Mouse (Mus musculus): Measurements from ENCODE around the gene Aox4. TPM values are rescaled to one million over a fixed set of nuclear protein-coding genes. Genes with fewer than 3 reads are reported as not detected.

Aox4 gene
- polyA plus RNA-seq, 1 experiment, result not detected

DNA sequence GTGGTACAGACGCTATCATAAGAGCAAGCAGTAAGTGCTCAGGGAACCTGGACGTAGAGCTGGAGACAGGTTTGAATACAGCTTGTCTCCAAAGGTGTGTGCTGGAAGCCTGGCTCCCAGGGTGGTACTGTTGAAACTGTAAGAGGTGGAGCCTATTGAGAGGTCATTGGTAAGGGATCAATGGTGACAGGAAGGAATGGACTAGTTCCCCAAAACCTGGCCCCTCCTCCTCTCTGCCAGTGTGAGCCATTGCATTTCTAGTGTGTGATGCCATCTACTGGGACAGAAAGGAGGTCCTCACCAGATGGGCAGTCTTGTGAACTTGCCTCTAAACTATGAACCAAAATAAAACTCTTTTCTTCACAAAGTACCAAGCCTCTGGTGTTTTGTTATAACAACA is 58.0 kb downstream of the Aox4 start:
- Histone ChIP-seq H3K4me3 (ENCODE audit: extremely low read depth, insufficient read depth, insufficient read length) (no peak overlapping the region), H3K27me3 (ENCODE audit: control insufficient read depth, insufficient read depth, low read length) (peaks cover 1% of the 10 kb centered on the region; the same call in 1 of the 2 replicates), H3K4me1 (ENCODE audit: control insufficient read depth, insufficient read depth, insufficient read length) (no peaks in the 10 kb centered on the region), H3K27ac (ENCODE audit: insufficient read depth, low read length) (no peak overlapping the region), H3K36me3 (ENCODE audit: control insufficient read depth, insufficient read depth, low read length) (no peaks in the 10 kb centered on the region)
- WGBS, result 35% methylated on average over 2 of the region's 2 CpGs
- DNase-seq (ENCODE audit: low read depth in 1 of 2, low spot score in 2 of 2), result no peak
- TF ChIP-seq CTCF (IDR thresholded peaks at IDR 0.05; ENCODE audit: extremely low read depth, insufficient read depth, insufficient read length, insufficient replicate concordance) (no peak), POLR2A (IDR thresholded peaks at IDR 0.05; ENCODE audit: low read depth, low read length) (no peak)

DNA sequence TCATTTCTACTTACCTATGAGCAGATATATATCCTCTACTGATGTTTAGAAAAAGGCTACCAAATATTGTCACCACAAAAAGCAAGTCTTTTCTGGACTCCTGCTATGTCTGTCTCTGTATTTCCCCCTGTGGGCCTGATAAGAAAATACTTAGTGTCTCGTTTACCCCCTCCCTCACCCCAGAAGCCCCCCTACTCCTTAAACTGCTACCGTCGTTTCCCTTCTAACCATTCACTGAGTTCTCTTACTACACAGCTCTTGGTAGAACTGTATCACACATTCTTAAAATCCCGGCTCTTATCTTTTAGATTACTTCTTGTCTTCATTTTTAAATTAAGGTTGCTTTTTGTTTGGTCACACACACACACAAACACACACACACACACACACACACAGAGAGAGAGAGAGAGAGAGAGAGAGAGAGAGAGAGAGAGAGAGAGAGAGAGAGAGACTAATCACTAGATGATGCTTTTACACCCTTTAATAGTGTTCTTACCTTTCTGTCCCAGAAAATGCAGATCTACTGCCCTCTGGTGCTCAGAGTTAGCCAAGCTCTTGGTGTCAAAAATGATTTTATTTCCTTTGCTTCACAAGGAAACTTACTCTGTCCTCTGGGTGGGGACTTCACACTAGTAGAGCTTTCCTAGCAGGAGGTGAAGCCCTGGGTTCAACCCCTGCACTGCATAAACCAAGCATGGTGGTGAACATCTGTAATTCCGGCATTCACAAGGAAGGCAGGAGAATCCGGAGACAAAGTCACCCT is 60.8 kb downstream of the Aox4 start:
- peaks cover 1% of the 10 kb centered on the region; the same call in 1 of the 2 replicates for H3K27me3 ChIP-seq (ENCODE audit: control insufficient read depth, insufficient read depth, low read length)
- H3K27ac ChIP-seq (ENCODE audit: insufficient read depth, low read length), result no peak overlapping the region
- peak; percentile 5 to 21 for DNase-seq (ENCODE audit: low read depth in 1 of 2, low spot score in 2 of 2)
- H3K4me3 ChIP-seq (ENCODE audit: extremely low read depth, insufficient read depth, insufficient read length), result no peak overlapping the region
- no peaks in the 10 kb centered on the region for H3K4me1 ChIP-seq (ENCODE audit: control insufficient read depth, insufficient read depth, insufficient read length)
- TF ChIP-seq CTCF (IDR thresholded peaks at IDR 0.05; ENCODE audit: extremely low read depth, insufficient read depth, insufficient read length, insufficient replicate concordance), result no peak
- WGBS, result 70% methylated on average over 6 of the region's 6 CpGs
- no peaks in the 10 kb centered on the region for H3K36me3 ChIP-seq (ENCODE audit: control insufficient read depth, insufficient read depth, low read length)

DNA sequence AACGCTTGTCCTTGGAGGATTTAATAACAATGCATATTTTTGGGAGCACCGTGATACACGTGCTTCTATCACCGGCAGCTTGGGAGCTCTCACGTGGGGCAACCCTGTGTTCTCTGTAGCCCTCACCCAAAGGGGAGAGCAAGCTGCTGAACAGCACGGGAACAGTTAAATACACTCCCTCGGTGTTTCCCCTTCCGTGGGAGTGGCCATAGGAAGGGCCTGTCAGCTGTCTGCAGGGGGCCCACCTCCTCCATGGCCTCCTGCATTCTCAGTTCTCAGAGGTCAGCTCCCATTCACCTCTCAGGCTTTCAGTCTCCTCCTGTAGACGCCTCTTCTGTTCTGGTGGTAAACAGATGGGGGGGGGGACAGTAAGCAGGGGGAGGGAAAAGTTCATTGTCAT is 65.7 kb downstream of the Aox4 start:
- no peaks in the 10 kb centered on the region for H3K4me1 ChIP-seq (ENCODE audit: control insufficient read depth, insufficient read depth, insufficient read length)
- no peak overlapping the region for H3K27ac ChIP-seq (ENCODE audit: insufficient read depth, low read length)
- no peak for DNase-seq (ENCODE audit: low read depth in 1 of 2, low spot score in 2 of 2)
- no peak overlapping the region for H3K4me3 ChIP-seq (ENCODE audit: extremely low read depth, insufficient read depth, insufficient read length)
- H3K27me3 ChIP-seq (ENCODE audit: control insufficient read depth, insufficient read depth, low read length), result no peaks in the 10 kb centered on the region
- H3K36me3 ChIP-seq (ENCODE audit: control insufficient read depth, insufficient read depth, low read length), result no peaks in the 10 kb centered on the region
- TF ChIP-seq POLR2A (IDR thresholded peaks at IDR 0.05; ENCODE audit: low read depth, low read length) (no peak), CTCF (IDR thresholded peaks at IDR 0.05; ENCODE audit: extremely low read depth, insufficient read depth, insufficient read length, insufficient replicate concordance) (no peak)
- WGBS, result 43% methylated on average over 9 of the region's 9 CpGs

DNA sequence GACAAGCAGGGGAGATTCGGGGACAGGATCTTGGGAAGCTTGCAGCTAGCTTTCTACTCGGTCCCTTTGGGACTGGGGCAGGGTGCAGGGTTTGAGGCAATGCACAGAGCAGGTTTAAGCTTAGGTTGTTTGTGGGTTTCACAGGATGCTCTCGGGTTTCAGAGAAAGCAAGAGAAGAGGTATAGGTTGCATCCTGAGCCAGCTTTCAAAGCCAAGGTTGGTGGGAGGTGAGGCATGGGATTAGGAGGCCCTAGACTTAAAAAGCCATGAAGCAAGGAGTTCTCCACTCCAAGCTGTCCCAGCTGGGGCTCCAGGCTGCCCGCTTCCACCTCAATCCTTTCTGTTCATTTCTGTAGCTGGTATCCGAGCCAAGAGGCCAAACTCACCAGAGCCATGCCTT is 67.8 kb downstream of the Aox4 start, which contains the start of gene Aox2:
Gene Aox2, plus strand, starts transcription at position 301 of the 400 bp plus-strand sequence.
- H3K4me1 ChIP-seq (ENCODE audit: control insufficient read depth, insufficient read depth, insufficient read length), result no peaks in the 10 kb centered on the region
- no peak for DNase-seq (ENCODE audit: low read depth in 1 of 2, low spot score in 2 of 2)
- TF ChIP-seq CTCF (IDR thresholded peaks at IDR 0.05; ENCODE audit: extremely low read depth, insufficient read depth, insufficient read length, insufficient replicate concordance) (no peak), POLR2A (IDR thresholded peaks at IDR 0.05; ENCODE audit: low read depth, low read length) (no peak)
- no peak within 1 kb of the TSS for H3K4me3 ChIP-seq (ENCODE audit: extremely low read depth, insufficient read depth, insufficient read length)
- H3K27me3 ChIP-seq (ENCODE audit: control insufficient read depth, insufficient read depth, low read length), result no peaks in the 10 kb centered on the region
- H3K27ac ChIP-seq (ENCODE audit: insufficient read depth, low read length), result no peak within 1 kb of the TSS
- 78% methylated on average over 5 of the region's 5 CpGs for WGBS
- no peaks in the 10 kb centered on the region for H3K36me3 ChIP-seq (ENCODE audit: control insufficient read depth, insufficient read depth, low read length)

DNA sequence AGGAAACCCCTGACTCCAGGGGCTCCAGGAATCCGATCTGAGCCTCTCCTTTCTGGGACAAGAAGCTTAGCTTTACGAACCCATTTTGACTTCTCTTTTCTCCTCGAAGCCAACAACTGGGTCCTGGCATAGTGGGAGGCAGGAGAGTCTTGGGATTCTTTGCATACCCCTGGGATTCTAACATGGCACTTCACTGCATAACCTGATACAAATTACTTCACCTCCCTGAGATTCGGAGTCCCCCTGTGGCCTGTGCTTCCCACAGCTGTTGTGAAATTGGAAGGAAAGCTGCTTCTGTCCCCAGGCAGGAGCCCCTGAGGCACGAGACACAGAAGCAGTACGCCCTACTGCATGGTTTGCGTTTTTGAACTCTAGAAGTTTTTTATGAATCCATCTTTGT is 68.3 kb downstream of the Aox4 start:
- Histone ChIP-seq H3K36me3 (ENCODE audit: control insufficient read depth, insufficient read depth, low read length) (no peaks in the 10 kb centered on the region), H3K4me1 (ENCODE audit: control insufficient read depth, insufficient read depth, insufficient read length) (no peaks in the 10 kb centered on the region), H3K4me3 (ENCODE audit: extremely low read depth, insufficient read depth, insufficient read length) (no peak overlapping the region), H3K27ac (ENCODE audit: insufficient read depth, low read length) (no peak overlapping the region), H3K27me3 (ENCODE audit: control insufficient read depth, insufficient read depth, low read length) (no peaks in the 10 kb centered on the region)
- WGBS, result 79% methylated on average over 7 of the region's 7 CpGs
- DNase-seq (ENCODE audit: low read depth in 1 of 2, low spot score in 2 of 2), result no peak
- TF ChIP-seq POLR2A (IDR thresholded peaks at IDR 0.05; ENCODE audit: low read depth, low read length) (no peak), CTCF (IDR thresholded peaks at IDR 0.05; ENCODE audit: extremely low read depth, insufficient read depth, insufficient read length, insufficient replicate concordance) (no peak)

DNA sequence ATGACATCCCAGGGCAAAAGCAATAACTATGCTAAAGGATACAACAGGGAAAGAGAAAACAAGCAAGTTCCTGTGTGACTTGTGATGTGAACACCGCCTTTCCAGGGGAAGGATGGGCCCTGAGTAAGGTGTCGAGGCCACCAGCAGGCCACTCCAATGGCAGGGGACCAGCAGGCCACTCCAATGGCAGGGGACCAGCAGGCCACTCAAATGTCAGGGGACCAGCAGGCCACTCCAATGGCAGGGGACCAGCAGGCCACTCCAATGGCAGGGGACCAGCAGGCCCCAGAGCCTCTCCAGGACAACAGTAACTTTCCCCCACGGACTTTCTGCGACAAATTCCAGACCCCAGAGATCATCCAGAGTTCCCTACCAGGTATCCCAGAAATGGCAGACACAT is 70.2 kb downstream of the Aox4 start:
- no peaks in the 10 kb centered on the region for H3K27me3 ChIP-seq (ENCODE audit: control insufficient read depth, insufficient read depth, low read length)
- H3K4me1 ChIP-seq (ENCODE audit: control insufficient read depth, insufficient read depth, insufficient read length), result no peaks in the 10 kb centered on the region
- DNase-seq (ENCODE audit: low read depth in 1 of 2, low spot score in 2 of 2), result no peak
- 96% methylated on average over 4 of the region's 4 CpGs for WGBS
- no peaks in the 10 kb centered on the region for H3K36me3 ChIP-seq (ENCODE audit: control insufficient read depth, insufficient read depth, low read length)
- no peak for TF ChIP-seq POLR2A (IDR thresholded peaks at IDR 0.05; ENCODE audit: low read depth, low read length)
- no peak for TF ChIP-seq CTCF (IDR thresholded peaks at IDR 0.05; ENCODE audit: extremely low read depth, insufficient read depth, insufficient read length, insufficient replicate concordance)
- H3K4me3 ChIP-seq (ENCODE audit: extremely low read depth, insufficient read depth, insufficient read length), result no peak overlapping the region
- no peak overlapping the region for H3K27ac ChIP-seq (ENCODE audit: insufficient read depth, low read length)

DNA sequence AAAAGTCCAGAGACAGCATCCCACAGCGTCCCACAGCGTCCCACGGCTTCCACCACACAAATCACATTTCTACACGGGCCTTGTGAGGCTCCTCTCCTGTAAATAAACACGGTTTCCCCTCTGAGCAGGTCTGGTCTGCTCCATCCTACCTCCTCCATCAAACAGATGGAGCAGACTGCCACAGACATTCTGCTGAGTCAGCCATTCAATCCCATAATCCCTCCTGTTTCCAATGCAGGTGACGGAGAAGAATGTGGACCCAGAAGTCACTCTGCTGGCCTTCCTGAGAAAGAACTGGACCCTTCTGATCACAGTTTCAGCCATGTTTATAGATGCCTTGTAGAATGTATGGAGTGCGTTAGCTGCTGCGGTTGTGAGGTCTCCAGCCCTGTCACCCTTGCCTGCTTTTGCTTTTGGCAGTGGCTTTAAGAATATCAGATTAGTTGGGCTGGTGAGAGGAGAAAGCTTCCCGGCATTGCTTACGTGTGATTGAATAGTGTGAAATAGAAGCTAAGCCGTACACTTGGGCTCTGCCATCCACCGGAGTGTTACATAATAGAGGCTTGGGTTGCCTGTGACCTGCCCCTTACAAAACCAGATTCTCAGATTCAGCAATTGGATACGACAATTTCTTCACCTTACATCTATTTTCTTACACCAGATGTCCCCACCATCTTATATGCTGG is 70.9 kb downstream of the Aox4 start:
- H3K27me3 ChIP-seq (ENCODE audit: control insufficient read depth, insufficient read depth, low read length), result no peaks in the 10 kb centered on the region
- no peak for TF ChIP-seq POLR2A (IDR thresholded peaks at IDR 0.05; ENCODE audit: low read depth, low read length)
- no peak for TF ChIP-seq CTCF (IDR thresholded peaks at IDR 0.05; ENCODE audit: extremely low read depth, insufficient read depth, insufficient read length, insufficient replicate concordance)
- WGBS, result 83% methylated on average over 13 of the region's 13 CpGs
- H3K4me1 ChIP-seq (ENCODE audit: control insufficient read depth, insufficient read depth, insufficient read length), result no peaks in the 10 kb centered on the region
- no peak for DNase-seq (ENCODE audit: low read depth in 1 of 2, low spot score in 2 of 2)
- no peak overlapping the region for H3K27ac ChIP-seq (ENCODE audit: insufficient read depth, low read length)
- H3K4me3 ChIP-seq (ENCODE audit: extremely low read depth, insufficient read depth, insufficient read length), result no peak overlapping the region
- H3K36me3 ChIP-seq (ENCODE audit: control insufficient read depth, insufficient read depth, low read length), result no peaks in the 10 kb centered on the region

All from spleen, adult 2 months (tissue).